Mouse (Mus musculus) lung, postnatal 25 days (tissue): ENCODE data around the gene Cfap206.

Source experiments
- DNase-seq: peaks from one replicate; pipeline ENCODE4 v3.0.0; 2022; ENCODE audit warnings: low spot score

The Cfap206 gene

DNA sequence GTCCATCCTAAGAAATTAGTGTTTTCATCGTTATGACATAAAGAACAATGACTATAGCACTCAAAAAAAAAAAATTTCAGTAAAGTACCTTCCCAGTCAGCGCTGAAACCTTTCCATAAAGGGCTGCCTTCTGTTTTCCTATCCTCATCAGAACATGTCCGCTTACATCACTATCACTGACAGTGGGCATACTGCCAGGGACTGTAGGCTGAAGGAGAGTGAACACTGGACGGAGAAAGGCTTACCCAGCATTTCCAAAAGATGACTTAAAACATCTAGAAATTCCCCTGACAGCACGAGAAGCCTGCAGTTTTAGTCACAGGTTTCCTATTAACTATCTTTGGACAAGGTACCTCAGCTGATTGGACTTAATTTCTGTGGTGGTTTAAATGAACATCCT is 56.3 kb downstream of the Cfap206 start:
- DNase-seq, result no peak

DNA sequence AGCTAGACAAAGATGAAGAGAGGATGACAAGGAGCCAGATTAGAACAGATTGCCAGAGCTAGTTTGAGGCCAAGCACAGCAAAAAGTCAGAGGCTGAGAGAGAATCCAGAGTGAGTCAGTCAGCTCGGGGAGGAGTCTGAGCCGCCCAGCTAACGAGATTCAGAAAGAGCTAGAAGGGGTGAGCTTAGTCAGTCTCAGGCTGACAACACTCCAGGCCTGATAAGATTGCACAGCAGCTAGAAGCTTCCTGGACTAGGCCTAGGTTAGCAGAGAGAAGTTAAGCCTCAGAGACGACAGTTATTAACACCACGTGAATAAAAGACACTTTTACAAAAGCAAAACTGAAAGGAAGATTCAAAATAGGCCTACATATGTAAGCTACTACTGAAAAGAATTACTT is 62.1 kb downstream of the Cfap206 start:
- no peak for DNase-seq

DNA sequence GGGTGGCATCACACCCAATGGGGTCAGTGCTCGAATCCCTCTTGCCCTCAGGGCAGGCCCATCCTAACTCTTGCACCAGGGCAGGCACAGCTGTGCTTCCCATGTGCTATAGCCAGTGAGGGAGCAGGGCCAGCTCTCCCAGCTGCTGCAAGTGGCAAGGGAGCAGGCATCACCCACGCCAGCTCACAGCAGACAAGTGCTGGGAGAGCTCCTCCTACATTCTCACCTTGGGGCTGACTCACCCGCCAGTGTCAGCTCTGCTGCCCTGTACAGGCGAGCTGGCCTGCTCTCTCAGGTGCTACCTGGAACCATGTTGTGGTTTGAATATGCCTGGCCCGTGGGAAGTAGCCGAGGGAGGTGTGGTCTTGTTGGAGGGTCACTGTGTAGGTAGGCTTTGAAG is 68.1 kb downstream of the Cfap206 start:
- DNase-seq, result no peak

DNA sequence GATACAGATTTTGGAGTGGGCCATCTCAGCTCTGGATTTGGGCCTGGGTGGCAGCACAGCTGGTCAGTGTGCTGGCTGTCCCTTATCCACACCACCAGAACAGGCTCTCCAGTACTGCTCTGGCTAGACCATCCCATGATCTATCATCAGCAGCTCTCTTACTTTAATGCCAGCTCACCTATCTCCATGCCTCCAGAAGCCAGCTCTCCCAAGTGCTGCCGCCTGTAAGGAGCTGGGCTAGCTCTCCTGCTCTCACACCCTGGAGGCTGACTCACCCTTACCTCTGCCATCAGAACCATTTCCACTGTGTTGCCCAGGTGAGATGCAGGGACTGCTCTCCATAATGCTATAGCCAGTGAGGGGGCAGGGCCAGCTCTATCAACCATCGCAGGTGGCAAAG is 68.5 kb downstream of the Cfap206 start:
- no peak for DNase-seq

DNA sequence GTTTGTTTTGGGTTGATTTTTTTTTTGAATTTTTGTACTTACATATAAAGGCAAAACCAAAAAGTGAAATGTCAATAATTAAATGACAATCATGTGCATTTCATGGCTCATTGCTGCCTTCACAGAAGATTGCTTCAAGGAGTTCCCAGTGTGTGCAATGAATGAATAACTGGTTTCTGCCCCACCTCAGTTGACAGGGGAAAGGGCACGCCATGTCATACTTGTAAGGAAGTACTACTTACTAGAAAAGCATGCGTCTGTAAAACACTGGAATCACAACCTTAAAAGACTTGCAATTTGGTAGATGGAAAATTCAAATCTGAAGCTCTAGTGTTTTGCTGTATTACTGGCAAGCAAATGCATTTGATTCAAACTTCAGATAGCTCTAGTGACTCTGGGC is 71.0 kb downstream of the Cfap206 start:
- no peak for DNase-seq

DNA sequence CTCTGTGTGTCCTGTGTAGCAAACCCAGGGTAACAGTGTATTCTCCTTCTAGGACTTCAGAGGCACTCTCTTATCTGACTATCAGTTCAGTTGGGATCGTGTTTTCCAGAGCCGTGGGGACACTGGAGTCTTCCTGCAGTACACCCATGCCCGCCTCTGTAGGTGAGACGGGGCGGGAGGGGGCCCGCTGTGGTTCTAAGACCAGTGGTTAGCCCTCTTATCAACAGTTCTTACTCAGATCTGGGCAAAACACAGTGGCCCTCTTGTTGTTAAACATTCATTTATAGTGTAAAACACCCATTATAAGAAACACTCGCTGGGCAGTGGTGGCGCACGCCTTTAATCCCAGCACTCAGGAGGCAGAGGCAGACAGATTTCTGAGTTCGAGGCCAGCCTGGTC is 73.9 kb downstream of the Cfap206 start:
- DNase-seq, result no peak

DNA sequence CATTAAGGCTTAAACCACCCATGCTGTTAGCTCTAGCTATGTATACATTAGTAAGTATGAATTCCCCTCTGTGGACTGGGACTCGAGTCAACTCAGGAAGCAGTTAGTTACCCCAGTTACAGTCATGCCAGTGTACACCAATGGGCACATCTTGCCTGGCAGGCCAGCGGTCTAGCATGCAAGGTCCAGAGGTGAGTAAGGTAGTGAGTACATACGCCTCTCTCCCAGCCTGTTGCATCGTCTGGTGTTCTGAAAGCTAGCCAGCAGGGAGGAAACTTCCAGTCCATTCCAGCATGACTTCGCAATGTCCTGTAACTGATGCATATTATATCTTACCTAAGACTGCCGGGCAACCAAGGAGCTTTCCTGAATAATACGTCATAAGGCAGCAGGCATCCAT is 76.8 kb downstream of the Cfap206 start:
- no peak for DNase-seq

DNA sequence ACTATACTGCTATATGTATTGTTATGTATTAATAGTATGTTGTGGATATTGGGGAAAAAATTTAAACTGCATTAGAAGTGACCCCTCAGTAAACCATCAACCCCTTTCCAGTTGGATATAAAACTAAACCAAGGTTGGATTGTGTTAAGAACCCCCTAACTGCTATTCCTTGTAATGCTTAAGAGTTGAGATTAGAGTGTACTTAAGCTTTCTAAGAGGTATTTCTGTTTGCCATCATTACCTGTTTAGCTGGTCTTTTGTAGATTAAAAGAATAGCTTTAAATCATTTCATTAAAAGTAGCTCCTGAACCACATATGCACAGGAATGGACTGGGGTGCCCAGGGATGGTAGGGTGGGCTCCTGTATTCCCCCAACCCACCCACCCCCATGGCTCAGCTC is 85.2 kb downstream of the Cfap206 start:
- DNase-seq, result no peak

DNA sequence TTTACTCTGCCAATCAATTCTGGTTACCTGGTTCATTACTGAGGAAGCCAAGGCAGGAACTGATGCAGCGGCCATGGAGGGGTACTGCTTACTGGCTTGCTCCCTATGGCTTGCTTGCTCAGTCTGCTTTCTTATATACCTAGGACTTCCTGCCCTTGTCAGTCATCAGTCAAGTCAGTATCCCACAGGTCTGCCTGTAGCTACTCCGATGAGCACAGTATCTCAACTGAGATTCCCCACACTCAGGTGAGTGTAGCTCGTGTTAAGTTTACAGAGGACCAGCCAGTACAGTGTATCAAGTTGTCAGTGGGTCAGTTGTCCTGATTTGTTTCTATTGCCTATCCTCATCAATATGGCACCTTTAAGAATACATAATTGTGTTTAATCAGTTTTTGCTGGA is 89.3 kb downstream of the Cfap206 start:
- no peak for DNase-seq

DNA sequence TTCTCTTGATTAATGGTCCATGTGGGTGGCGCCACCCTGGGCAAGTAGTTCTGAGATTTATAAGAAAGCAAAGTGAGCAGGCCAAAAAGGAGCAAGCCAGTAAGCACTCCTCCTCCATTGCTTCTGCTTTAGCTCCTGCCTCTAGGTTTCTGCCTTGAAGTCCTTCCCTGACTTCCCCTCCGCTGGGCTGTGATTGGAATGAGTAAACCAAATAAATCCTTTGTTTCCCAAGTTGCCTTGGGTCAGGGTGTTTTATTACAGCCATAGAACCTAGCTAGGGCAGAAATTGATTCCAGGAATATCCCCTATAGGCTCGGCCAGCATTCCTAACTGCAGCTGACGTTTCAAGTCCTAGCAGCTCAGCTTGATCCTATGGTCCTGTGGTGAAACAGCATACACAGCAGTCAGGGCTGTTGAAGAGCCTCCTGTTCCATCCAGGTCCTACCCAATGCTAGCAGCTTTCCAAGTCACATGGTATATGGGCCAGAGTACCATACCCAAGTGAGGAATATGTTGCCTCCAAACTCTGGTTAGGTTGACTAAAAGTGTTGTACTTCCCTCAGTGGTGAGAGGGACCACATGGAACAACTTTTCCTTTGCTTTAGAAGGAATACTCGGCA is 90.2 kb downstream of the Cfap206 start:
- no peak for DNase-seq
